Mouse (Mus musculus) R1 (cell line): ENCODE measurements at regions not wholly inside any gene's neighbourhood (a gene's known extent, or its start where the extent isn't known, plus 50 kb on each side); places are given as distances from the start of the nearest gene placed in this dataset.

ENCODE experiments used
- DNase-seq: peaks from one replicate; pipeline ENCODE4 v3.0.0-alpha.2; 2018; ENCODE audit warnings: low read depth, low spot score

DNA sequence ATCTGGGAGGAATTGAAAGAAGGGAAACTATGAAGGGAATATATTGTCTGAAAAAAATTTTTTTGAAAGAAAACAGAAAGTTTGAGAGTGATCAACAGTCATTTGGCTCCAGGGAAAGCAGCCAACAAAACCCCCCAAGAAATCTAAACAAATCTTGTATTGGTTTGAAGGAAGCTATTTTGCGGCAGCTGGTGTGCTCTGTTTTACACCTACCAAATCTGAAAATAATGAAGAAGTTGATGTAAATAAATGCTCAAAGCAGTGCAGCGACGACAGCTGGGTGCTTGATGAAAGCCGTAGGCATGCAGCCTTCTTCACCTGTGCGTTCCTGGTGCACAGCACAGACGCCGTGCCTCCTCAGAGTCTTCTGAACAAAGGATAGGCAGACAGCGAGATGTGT lies 488.2 kb downstream of the Tmem132b start:
- DNase-seq = no peak

GRCm38 (mm10) chr5:126023906-126024305 lies 492.3 kb downstream of the Tmem132b start:
- DNase-seq = no peak

DNA sequence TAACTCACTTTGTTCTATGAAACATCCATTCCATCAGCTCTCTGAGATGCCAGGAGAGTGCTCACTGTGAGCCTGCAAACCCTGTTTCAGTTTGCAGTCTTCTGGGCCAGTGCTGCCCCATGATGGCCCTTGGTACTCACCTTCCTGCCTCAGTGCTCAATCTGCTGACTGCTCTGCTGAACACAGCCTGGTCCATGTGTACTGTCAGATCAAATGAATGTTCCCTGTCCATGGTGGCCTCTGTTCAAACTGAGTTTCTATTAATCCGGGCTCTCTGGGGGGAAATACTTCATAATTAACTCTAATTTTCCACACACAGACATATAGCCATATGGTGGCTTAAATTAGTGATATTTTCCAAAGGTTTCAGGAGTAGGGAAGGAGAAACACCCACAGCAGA lies 503.3 kb downstream of the Tmem132b start:
- no peak for DNase-seq

DNA sequence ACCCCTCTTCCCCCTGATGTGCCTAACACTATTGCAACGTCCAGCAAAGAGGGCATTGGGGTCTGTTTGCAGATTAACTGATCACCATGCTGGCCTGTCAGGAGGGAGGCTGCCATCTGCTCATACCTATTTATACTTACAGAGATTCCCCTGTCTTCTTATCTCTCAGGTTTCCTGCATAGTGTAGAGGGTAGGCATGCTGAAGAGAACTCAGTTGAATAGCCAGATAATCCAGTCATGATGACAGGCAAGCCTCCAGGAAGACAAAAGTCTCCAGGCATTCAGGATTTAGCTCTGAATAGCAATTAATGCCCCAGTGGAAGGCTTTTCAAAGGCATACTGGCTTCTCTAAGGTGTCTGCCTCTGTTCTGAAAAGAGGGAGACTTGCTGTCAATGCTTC lies 505.1 kb downstream of the Tmem132b start:
- DNase-seq = no peak

- peak; percentile 70 for DNase-seq
Observed at GRCm38 (mm10) chr5:126045761-126046160, 514.2 kb downstream of the Tmem132b start.

- peak; percentile 53 for DNase-seq
Observed at GRCm38 (mm10) chr5:126063644-126064043, 532.1 kb downstream of the Tmem132b start.

DNA sequence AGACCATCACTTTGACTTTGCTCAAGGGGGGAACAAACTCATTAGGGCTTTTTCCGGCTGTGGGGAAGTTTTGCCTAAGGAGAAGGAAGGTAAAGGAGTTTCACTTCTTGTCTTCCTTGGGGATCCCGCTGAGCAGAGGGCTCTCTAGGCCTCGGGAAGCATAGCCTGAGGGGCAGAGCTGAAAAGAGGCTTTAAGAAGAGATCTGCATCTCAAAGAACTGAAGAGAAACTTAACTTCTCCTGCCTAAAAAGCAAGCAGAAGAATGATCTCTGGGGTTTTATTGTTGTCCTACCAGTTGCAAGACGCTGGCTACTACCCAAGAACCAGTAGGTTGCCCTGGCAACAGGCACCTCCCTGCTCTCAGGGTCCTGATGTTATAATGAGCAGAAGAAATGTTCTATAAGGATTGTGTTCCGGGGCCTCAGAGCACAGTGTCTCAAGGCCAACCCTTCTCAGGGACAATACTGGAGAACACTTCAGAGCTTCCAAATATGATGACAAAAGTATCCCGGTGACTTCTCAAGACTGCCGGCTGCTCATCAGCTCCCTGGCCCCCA lies 547.8 kb downstream of the Tmem132b start:
- peak; percentile 99 for DNase-seq

GRCm38 (mm10) chr5:126088251-126088914 lies 556.8 kb downstream of the Tmem132b start:
- no peak for DNase-seq

GRCm38 (mm10) chr5:126093196-126093595 lies 561.6 kb downstream of the Tmem132b start:
- DNase-seq = peak; percentile 88

DNA sequence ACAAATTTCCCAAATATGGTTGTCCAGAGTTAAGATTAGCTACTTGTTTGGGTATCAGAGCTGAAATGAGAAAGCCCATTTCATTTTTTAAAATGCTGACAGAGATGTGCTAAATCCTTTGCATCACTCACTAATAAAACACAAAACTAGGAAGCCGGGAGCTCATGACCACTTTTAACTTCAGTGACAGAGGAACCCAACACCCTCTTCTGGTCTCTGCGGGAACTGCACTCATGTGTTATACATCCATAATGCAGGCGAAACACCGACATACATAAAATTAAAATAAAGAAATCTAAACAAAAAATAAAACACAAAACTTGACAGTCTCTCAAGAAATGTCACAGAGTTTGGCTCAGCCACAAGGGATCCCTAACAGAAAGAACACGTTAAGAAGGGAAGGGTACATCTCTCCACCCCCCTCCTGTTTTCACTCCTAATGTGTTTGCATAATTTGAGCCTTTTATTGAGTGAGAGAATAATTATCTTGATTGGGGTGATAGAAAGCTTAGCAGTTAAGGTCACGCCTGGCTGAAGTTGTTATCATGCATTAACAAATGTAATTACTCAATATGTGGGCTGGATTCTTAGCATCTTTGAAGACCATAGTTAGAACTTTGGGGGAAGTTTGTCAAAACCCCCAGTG lies 565.2 kb downstream of the Tmem132b start:
- peak; percentile 67 for DNase-seq

DNA sequence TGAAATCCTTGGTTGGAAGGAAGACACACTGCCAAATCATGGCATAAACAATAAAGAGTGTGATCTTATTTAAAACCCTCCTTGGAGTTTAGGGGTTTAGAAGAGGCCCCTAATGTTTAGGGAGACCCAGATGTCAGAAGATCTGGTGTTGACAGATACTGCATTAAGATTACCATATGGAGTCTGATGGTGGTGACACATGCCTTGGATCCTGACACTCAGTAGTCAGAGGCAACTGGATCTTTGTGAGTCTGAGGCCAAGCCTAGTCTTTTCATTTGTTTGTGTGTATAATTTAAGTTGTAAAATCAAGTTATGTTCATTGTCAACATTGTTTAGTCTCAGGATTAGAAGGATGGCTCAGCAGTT lies 565.7 kb downstream of the Tmem132b start:
- DNase-seq = no peak

DNA sequence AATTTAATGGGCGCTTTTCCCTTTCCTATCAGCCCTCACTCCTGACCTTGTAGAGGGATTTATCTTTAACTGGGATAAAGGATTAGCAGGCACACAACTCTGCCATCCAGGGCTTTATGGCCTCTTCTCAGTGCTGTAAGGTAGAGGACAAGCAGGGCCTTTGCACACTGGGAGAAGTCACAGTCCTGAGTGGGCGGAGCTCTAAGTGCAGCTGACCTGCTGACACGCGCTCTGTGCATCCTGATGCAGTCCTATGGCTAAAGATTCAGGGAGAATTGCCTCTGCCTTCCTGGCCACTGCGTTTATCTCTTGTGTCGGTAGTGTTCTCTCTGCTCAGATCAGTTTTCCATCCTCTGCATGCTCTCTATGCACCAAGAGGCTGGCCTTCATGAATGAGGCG lies 566.9 kb downstream of the Tmem132b start:
- DNase-seq = peak; percentile 63

DNA sequence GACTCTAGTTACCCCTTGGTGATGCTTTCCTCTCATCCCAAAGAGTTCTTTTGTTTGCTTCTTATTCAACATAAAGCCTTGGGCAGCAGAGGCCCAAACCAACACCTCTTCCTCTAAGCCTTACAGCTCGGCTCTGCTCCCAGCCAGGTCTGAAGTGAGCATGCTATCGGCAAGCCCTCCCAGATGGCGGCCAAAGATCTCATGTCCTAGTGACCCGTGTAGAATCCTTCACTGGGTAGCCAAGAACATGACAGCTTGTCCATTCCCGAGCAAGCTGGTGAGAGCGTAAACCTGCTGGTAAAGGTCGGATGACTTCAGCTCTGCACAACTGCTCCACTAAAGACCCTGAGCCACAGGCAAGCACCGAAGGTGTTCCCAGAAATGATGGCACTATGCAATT lies 568.4 kb downstream of the Tmem132b start:
- DNase-seq = no peak

DNA sequence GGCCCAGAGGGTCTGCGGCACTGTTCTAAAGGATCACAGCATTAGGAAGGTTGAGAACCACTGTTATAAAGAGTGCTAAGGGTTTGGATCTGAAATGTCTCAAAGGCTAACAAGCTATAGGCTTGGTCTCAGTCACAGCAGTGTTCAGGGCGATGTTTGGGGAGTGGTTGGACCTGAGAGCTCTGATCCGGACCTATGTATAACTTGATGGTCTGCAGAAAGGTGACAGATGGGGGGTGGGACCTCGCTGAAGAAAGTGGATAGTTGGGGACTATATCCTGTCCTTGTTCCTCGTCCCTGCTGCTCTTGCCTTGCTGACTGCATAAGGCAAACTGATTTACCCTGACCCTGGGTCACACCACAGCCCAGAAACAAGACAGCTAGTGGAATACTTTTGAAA lies 572.9 kb downstream of the Tmem132b start:
- peak; percentile 91 for DNase-seq

GRCm38 (mm10) chr5:126104883-126105282 lies 573.3 kb downstream of the Tmem132b start:
- peak; percentile 98 for DNase-seq

GRCm38 (mm10) chr5:126105446-126105845 lies 573.9 kb downstream of the Tmem132b start:
- peak; percentile 87 for DNase-seq

DNA sequence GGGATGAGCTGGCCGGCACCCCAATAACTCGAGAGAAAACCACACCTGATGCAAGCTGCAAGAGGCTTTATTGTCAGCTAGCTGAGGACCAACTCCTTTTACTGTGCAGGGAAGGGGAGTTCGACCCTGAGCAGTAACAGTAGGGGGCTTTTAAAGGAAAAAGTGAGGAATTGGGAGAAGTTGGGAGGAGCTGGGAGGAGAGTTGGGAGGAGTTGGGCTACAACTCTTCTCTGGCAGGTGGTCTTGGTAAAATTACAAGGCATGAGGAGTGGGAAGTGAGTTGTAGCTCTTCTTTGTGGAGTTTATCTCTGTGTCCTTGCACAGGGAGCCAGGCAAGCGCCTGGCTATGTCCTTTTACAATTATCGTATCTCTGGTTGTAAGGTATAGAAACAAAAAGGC lies 575.4 kb downstream of the Tmem132b start:
- DNase-seq = peak; percentile 57

GRCm38 (mm10) chr5:126108837-126109236 lies 577.3 kb downstream of the Tmem132b start:
- peak; percentile 55 for DNase-seq

- no peak for DNase-seq
Observed at GRCm38 (mm10) chr5:126117291-126117690, 585.7 kb downstream of the Tmem132b start.

GRCm38 (mm10) chr5:126117906-126118521 lies 586.4 kb downstream of the Tmem132b start:
- no peak for DNase-seq

GRCm38 (mm10) chr5:126118731-126119130 lies 587.2 kb downstream of the Tmem132b start:
- no peak for DNase-seq

DNA sequence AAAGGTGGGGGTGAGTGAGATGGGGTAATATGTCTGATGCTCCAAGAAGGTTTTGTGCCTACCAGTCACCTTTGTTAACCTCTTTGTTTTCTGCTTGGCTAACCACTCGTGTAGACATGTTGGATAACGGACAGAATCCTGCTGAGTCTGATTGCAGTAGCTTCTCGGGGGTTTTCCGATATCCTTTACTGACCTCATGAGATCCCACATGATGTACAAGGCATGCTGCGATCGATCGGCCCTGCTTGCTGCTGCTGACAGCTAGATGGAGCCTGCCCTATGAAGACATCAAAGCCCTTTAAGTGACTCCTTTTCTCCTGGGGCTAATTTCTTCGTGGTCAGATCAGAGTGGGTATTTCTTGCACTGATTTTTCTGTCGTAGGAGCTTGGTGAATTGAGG lies 591.6 kb downstream of the Tmem132b start:
- DNase-seq = no peak

GRCm38 (mm10) chr5:126127486-126127885 lies 595.9 kb downstream of the Tmem132b start:
- DNase-seq = no peak
